Mouse (Mus musculus): ENCODE data around the gene Lrrfip1. TPM values are rescaled to one million over a fixed set of nuclear protein-coding genes. Genes with fewer than 3 reads are reported as not detected.

Lrrfip1 gene
- polyA plus RNA-seq, 1 experiment from 2014 or later = 156 TPM

GRCm38 (mm10) chr1:90981346-90981745 is 17.2 kb upstream of the Lrrfip1 start:
- ATAC-seq (replicated peaks; ENCODE audit: extremely low read depth, insufficient read depth, low FRiP score) = no peak

GRCm38 (mm10) chr1:90995916-90996315 is 2.6 kb upstream of the Lrrfip1 start:
- H3K4me1 ChIP-seq (ENCODE audit: control insufficient read depth, insufficient read depth, low read length) = peaks cover 15% of the 10 kb centered on the region
- no peaks in the 10 kb centered on the region for H3K27me3 ChIP-seq (ENCODE audit: control insufficient read depth, insufficient read depth, low read length)
- no peak overlapping the region for H3K4me2 ChIP-seq (ENCODE audit: low read depth, low read length)
- no peak overlapping the region for H3K4me3 ChIP-seq (ENCODE audit: low read length)
- 90% methylated on average over 1 of the region's 1 CpGs for WGBS
- H3K9ac ChIP-seq (ENCODE audit: low read length) = no peak overlapping the region
- no peak overlapping the region for H3K27ac ChIP-seq (ENCODE audit: low read length)
- no peak for ATAC-seq (replicated peaks; ENCODE audit: extremely low read depth, insufficient read depth, low FRiP score)
- H3K36me3 ChIP-seq (ENCODE audit: control insufficient read depth, insufficient read depth) = no peaks in the 10 kb centered on the region
- peaks cover 4% of the 10 kb centered on the region; the same call in 1 of the 2 replicates for H3K9me3 ChIP-seq (replicated peaks; ENCODE audit: control insufficient read depth, low read length)

More at GRCm38 (mm10) chr1:90981346-90981745, 17.2 kb upstream of the Lrrfip1 start:
- Histone ChIP-seq H3K4me3 (ENCODE audit: low read length) (no peak overlapping the region), H3K4me2 (ENCODE audit: low read depth, low read length) (no peak overlapping the region), H3K9me3 (replicated peaks; ENCODE audit: control insufficient read depth, low read length) (0 out of 2 replicates have a peak, but pooled peaks cover 2% of the 10 kb centered on the region), H3K27ac (ENCODE audit: low read length) (peak overlapping the region; percentile 77), H3K9ac (ENCODE audit: low read length) (no peak overlapping the region), H3K36me3 (ENCODE audit: control insufficient read depth, insufficient read depth) (no peaks in the 10 kb centered on the region), H3K4me1 (ENCODE audit: control insufficient read depth, insufficient read depth, low read length) (peaks cover 11% of the 10 kb centered on the region), H3K27me3 (ENCODE audit: control insufficient read depth, insufficient read depth, low read length) (no peaks in the 10 kb centered on the region)
- WGBS = 58% methylated on average over 3 of the region's 3 CpGs

GRCm38 (mm10) chr1:90997136-90997535 is 1.4 kb upstream of the Lrrfip1 start:
- Histone ChIP-seq H3K9ac (ENCODE audit: low read length) (no peak overlapping the region), H3K36me3 (ENCODE audit: control insufficient read depth, insufficient read depth) (no peaks in the 10 kb centered on the region), H3K4me1 (ENCODE audit: control insufficient read depth, insufficient read depth, low read length) (peaks cover 21% of the 10 kb centered on the region), H3K4me2 (ENCODE audit: low read depth, low read length) (no peak overlapping the region), H3K9me3 (replicated peaks; ENCODE audit: control insufficient read depth, low read length) (peaks cover 4% of the 10 kb centered on the region; the same call in 1 of the 2 replicates), H3K4me3 (ENCODE audit: low read length) (no peak overlapping the region), H3K27ac (ENCODE audit: low read length) (no peak overlapping the region), H3K27me3 (ENCODE audit: control insufficient read depth, insufficient read depth, low read length) (no peaks in the 10 kb centered on the region)
- 45% methylated on average over 4 of the region's 4 CpGs for WGBS
- ATAC-seq (replicated peaks; ENCODE audit: extremely low read depth, insufficient read depth, low FRiP score) = no peak

GRCm38 (mm10) chr1:90997641-90998040 is 896 bp upstream of the Lrrfip1 start:
- Histone ChIP-seq H3K4me2 (ENCODE audit: low read depth, low read length) (peak overlapping the region; percentile 71), H3K27ac (ENCODE audit: low read length) (peak overlapping the region; percentile 23), H3K4me3 (ENCODE audit: low read length) (no peak overlapping the region; the same call in 1 of the 2 replicates), H3K4me1 (ENCODE audit: control insufficient read depth, insufficient read depth, low read length) (peaks cover 26% of the 10 kb centered on the region), H3K36me3 (ENCODE audit: control insufficient read depth, insufficient read depth) (no peaks in the 10 kb centered on the region), H3K9me3 (replicated peaks; ENCODE audit: control insufficient read depth, low read length) (peaks cover 4% of the 10 kb centered on the region; the same call in 1 of the 2 replicates), H3K27me3 (ENCODE audit: control insufficient read depth, insufficient read depth, low read length) (no peaks in the 10 kb centered on the region), H3K9ac (ENCODE audit: low read length) (peak overlapping the region; percentile 100)
- ATAC-seq (replicated peaks; ENCODE audit: extremely low read depth, insufficient read depth, low FRiP score) = no peak
- 77% methylated on average over 5 of the region's 5 CpGs for WGBS

- H3K27ac ChIP-seq (ENCODE audit: low read length) = peak overlapping the region; percentile 95
- under 1% methylated on average over 41 of the region's 41 CpGs for WGBS
- peak overlapping the region; percentile 100 for H3K9ac ChIP-seq (ENCODE audit: low read length)
- ATAC-seq (replicated peaks; ENCODE audit: extremely low read depth, insufficient read depth, low FRiP score) = peak; percentile 19
- peak overlapping the region; percentile 71 for H3K4me2 ChIP-seq (ENCODE audit: low read depth, low read length)
- peak overlapping the region; percentile 95 for H3K4me3 ChIP-seq (ENCODE audit: low read length)
- H3K36me3 ChIP-seq (ENCODE audit: control insufficient read depth, insufficient read depth) = no peaks in the 10 kb centered on the region
- peaks cover 4% of the 10 kb centered on the region; the same call in 1 of the 2 replicates for H3K9me3 ChIP-seq (replicated peaks; ENCODE audit: control insufficient read depth, low read length)
- H3K4me1 ChIP-seq (ENCODE audit: control insufficient read depth, insufficient read depth, low read length) = peaks cover 40% of the 10 kb centered on the region
- no peaks in the 10 kb centered on the region for H3K27me3 ChIP-seq (ENCODE audit: control insufficient read depth, insufficient read depth, low read length)
These were observed 514 bp downstream of the Lrrfip1 start for GRCm38 (mm10) chr1:90998891-90999611.

- peak overlapping the region; percentile 95 for H3K27ac ChIP-seq (ENCODE audit: low read length)
- peak overlapping the region; percentile 71 for H3K4me2 ChIP-seq (ENCODE audit: low read depth, low read length)
- ATAC-seq (replicated peaks; ENCODE audit: extremely low read depth, insufficient read depth, low FRiP score) = peak; percentile 68
- H3K4me3 ChIP-seq (ENCODE audit: low read length) = peak overlapping the region; percentile 95
- H3K9me3 ChIP-seq (replicated peaks; ENCODE audit: control insufficient read depth, low read length) = peaks cover 4% of the 10 kb centered on the region; the same call in 1 of the 2 replicates
- peaks cover 46% of the 10 kb centered on the region for H3K4me1 ChIP-seq (ENCODE audit: control insufficient read depth, insufficient read depth, low read length)
- H3K9ac ChIP-seq (ENCODE audit: low read length) = peak overlapping the region; percentile 100
- no peaks in the 10 kb centered on the region for H3K27me3 ChIP-seq (ENCODE audit: control insufficient read depth, insufficient read depth, low read length)
- 31% methylated on average over 10 of the region's 10 CpGs for WGBS
- H3K36me3 ChIP-seq (ENCODE audit: control insufficient read depth, insufficient read depth) = no peaks in the 10 kb centered on the region
These were observed 1.5 kb downstream of the Lrrfip1 start for GRCm38 (mm10) chr1:90999911-91000601.

- WGBS = 32% methylated on average over 3 of the region's 3 CpGs
- H3K27ac ChIP-seq (ENCODE audit: low read length) = peak overlapping the region; percentile 95
- H3K4me2 ChIP-seq (ENCODE audit: low read depth, low read length) = peak overlapping the region; percentile 71
- H3K9me3 ChIP-seq (replicated peaks; ENCODE audit: control insufficient read depth, low read length) = no peaks in the 10 kb centered on the region
- no peaks in the 10 kb centered on the region for H3K36me3 ChIP-seq (ENCODE audit: control insufficient read depth, insufficient read depth)
- H3K4me3 ChIP-seq (ENCODE audit: low read length) = peak overlapping the region; percentile 95
- H3K4me1 ChIP-seq (ENCODE audit: control insufficient read depth, insufficient read depth, low read length) = peaks cover 50% of the 10 kb centered on the region
- peak overlapping the region; percentile 100 for H3K9ac ChIP-seq (ENCODE audit: low read length)
- ATAC-seq (replicated peaks; ENCODE audit: extremely low read depth, insufficient read depth, low FRiP score) = no peak
- H3K27me3 ChIP-seq (ENCODE audit: control insufficient read depth, insufficient read depth, low read length) = no peaks in the 10 kb centered on the region
These were observed 2.6 kb downstream of the Lrrfip1 start for GRCm38 (mm10) chr1:91001101-91001500.

- Histone ChIP-seq H3K9me3 (replicated peaks; ENCODE audit: control insufficient read depth, low read length) (no peaks in the 10 kb centered on the region), H3K27ac (ENCODE audit: low read length) (peak overlapping the region; percentile 95), H3K4me2 (ENCODE audit: low read depth, low read length) (peak overlapping the region; percentile 71), H3K9ac (ENCODE audit: low read length) (peak overlapping the region; percentile 100), H3K36me3 (ENCODE audit: control insufficient read depth, insufficient read depth) (no peaks in the 10 kb centered on the region), H3K27me3 (ENCODE audit: control insufficient read depth, insufficient read depth, low read length) (no peaks in the 10 kb centered on the region), H3K4me1 (ENCODE audit: control insufficient read depth, insufficient read depth, low read length) (peaks cover 60% of the 10 kb centered on the region), H3K4me3 (ENCODE audit: low read length) (no peak overlapping the region)
- WGBS = 66% methylated on average over 3 of the region's 3 CpGs
- ATAC-seq (replicated peaks; ENCODE audit: extremely low read depth, insufficient read depth, low FRiP score) = no peak
These were observed 3.5 kb downstream of the Lrrfip1 start for GRCm38 (mm10) chr1:91001871-91002539.
